Mouse (Mus musculus) spleen, postnatal 4 days (tissue): ENCODE results near the gene Mafg.

Source experiments
- DNase-seq, 2 experiments: peaks; one replicate each; pipeline ENCODE4 v3.0.0; 2022; ENCODE audit warnings: low spot score in 2 of 2

Mafg gene

GRCm38 (mm10) chr11:120623961-120624679 lies 9.3 kb downstream of the Mafg start:
- DNase-seq: peak; percentile 80 to 91

- peak in 1 of 2 experiments; percentile 53 for DNase-seq
Observed at GRCm38 (mm10) chr11:120622805-120623204, 10.6 kb downstream of the Mafg start.

GRCm38 (mm10) chr11:120620195-120620594 lies 13.2 kb downstream of the Mafg start:
- no peak for DNase-seq

GRCm38 (mm10) chr11:120618619-120619535 lies 14.5 kb downstream of the Mafg start:
- DNase-seq: peak in 1 of 2 experiments; percentile 65

GRCm38 (mm10) chr11:120617519-120618112 lies 15.8 kb downstream of the Mafg start, which contains the start of gene Pcyt2:
TSS of gene Pcyt2 (minus strand) at chr11:120617936.
- DNase-seq: peak; percentile 96 to 97

GRCm38 (mm10) chr11:120616617-120617294 lies 16.6 kb downstream of the Mafg start:
- DNase-seq: no peak

GRCm38 (mm10) chr11:120615606-120616203 lies 17.7 kb downstream of the Mafg start:
- no peak for DNase-seq

- no peak for DNase-seq
Observed at GRCm38 (mm10) chr11:120615167-120615566, 18.2 kb downstream of the Mafg start.

GRCm38 (mm10) chr11:120613976-120614375 lies 19.4 kb downstream of the Mafg start:
- DNase-seq: no peak

- DNase-seq: no peak
Observed at GRCm38 (mm10) chr11:120613481-120613972, 19.9 kb downstream of the Mafg start.

GRCm38 (mm10) chr11:120612763-120613162 lies 20.6 kb downstream of the Mafg start:
- peak; percentile 79 to 91 for DNase-seq

- no peak for DNase-seq
Observed at GRCm38 (mm10) chr11:120610477-120611046, 22.8 kb downstream of the Mafg start.

GRCm38 (mm10) chr11:120609250-120609649 lies 24.1 kb downstream of the Mafg start:
- DNase-seq: no peak

GRCm38 (mm10) chr11:120608241-120609034 lies 25.0 kb downstream of the Mafg start, which contains the start of gene Npb:
TSS of gene Npb (plus strand) at chr11:120608477.
- DNase-seq: no peak

- DNase-seq: no peak
Observed at GRCm38 (mm10) chr11:120606764-120607163, 26.6 kb downstream of the Mafg start.

GRCm38 (mm10) chr11:120605667-120606066 lies 27.7 kb downstream of the Mafg start:
- DNase-seq: no peak

- no peak for DNase-seq
Observed at GRCm38 (mm10) chr11:120603545-120603944, 29.9 kb downstream of the Mafg start.

GRCm38 (mm10) chr11:120600716-120601115 lies 32.7 kb downstream of the Mafg start:
- DNase-seq: no peak

- no peak for DNase-seq
Observed at GRCm38 (mm10) chr11:120598990-120599549, 34.3 kb downstream of the Mafg start.
